Comparison of ENCODE assay signal across 9 mouse cellular contexts in genomic region chr6:127086739-127087138, GRCm38 (mm10). TPM values are rescaled to one million over a fixed set of nuclear protein-coding genes. Genes with fewer than 3 reads are reported as not detected.
A peak's percentile ranks its signal among the peaks of the same experiment; 100 is the strongest.
DNase-seq lines count a peak whose midpoint lies in the region; ATAC-seq and TF ChIP-seq lines count a peak whose summit lies in the region.
"Had no signal": no experiment of that assay in that cellular context is flagged by ENCODE, and none has a peak within 500 bp of the region (broad histone marks: within the 10 kb centered on the region; RNA-seq: fewer than 3 reads in every experiment).

No protein-coding gene starts in this region.

- no peak for TF ChIP-seq POLR2A in cortical plate, adult 2 months (IDR thresholded peaks at IDR 0.05; ENCODE audit: extremely low read depth, insufficient read depth, low read length)

- no peak overlapping the region for H3K4me3 ChIP-seq in lung, postnatal 0 days (ENCODE audit: low read depth, low read length)
- no peak overlapping the region for H3K4me3 ChIP-seq in cortical plate, adult 2 months (ENCODE audit: insufficient read depth, low read length)
- H3K4me3 ChIP-seq in midbrain, embryonic 11.5 days (ENCODE audit: low read depth, low read length), result no peak overlapping the region
- no peak overlapping the region for H3K4me3 ChIP-seq in forebrain, embryonic 15.5 days
- H3K4me3 ChIP-seq: stomach, embryonic 15.5 days had no signal

- 0 out of 2 replicates have a peak, but pooled peaks cover 2% of the 10 kb centered on the region for H3K36me3 ChIP-seq in lung, postnatal 0 days (ENCODE audit: insufficient read depth, low read length)
- peaks cover 5% of the 10 kb centered on the region for H3K36me3 ChIP-seq in midbrain, embryonic 11.5 days (ENCODE audit: control insufficient read depth, insufficient read depth, low read length)
- H3K36me3 ChIP-seq in forebrain, embryonic 15.5 days, result peaks cover 42% of the 10 kb centered on the region
- H3K36me3 ChIP-seq: stomach, embryonic 15.5 days had no signal

- no peaks in the 10 kb centered on the region for H3K9me3 ChIP-seq in lung, postnatal 0 days (ENCODE audit: low read length)
- H3K9me3 ChIP-seq in midbrain, embryonic 11.5 days (ENCODE audit: control insufficient read depth, low read length), result no peaks in the 10 kb centered on the region
- H3K9me3 ChIP-seq in forebrain, embryonic 15.5 days, result no peaks in the 10 kb centered on the region
- H3K9me3 ChIP-seq: stomach, embryonic 15.5 days had no signal

- DNase-seq in adrenal gland, adult 2 months, result peak; percentile 36
- no peak for DNase-seq in adrenal gland, postnatal 4 days (ENCODE audit: low spot score in 2 of 2)
- DNase-seq in lung, postnatal 0 days (ENCODE audit: low spot score), result no peak
- no peak for DNase-seq in lung, adult 18-20 months
- DNase-seq in lung, postnatal 14 days, result peak; percentile 58
- DNase-seq in midbrain, embryonic 11.5 days (ENCODE audit: low spot score, missing footprints), result no peak

- no peaks in the 10 kb centered on the region for H3K4me1 ChIP-seq in lung, postnatal 0 days (ENCODE audit: insufficient read depth, low read depth, low read length)
- no peaks in the 10 kb centered on the region for H3K4me1 ChIP-seq in cortical plate, adult 2 months (ENCODE audit: control insufficient read depth, insufficient read depth, low read length)
- no peaks in the 10 kb centered on the region for H3K4me1 ChIP-seq in midbrain, embryonic 11.5 days (ENCODE audit: control insufficient read depth, insufficient read depth, low read length)
- H3K4me1 ChIP-seq in forebrain, embryonic 15.5 days, result no peaks in the 10 kb centered on the region
- H3K4me1 ChIP-seq: stomach, embryonic 15.5 days had no signal

- no peak overlapping the region for H3K9ac ChIP-seq in lung, postnatal 0 days (replicated peaks; ENCODE audit: low read depth)
- no peak overlapping the region for H3K9ac ChIP-seq in midbrain, embryonic 11.5 days (ENCODE audit: low read length)
- H3K9ac ChIP-seq in forebrain, embryonic 15.5 days (replicated peaks), result no peak overlapping the region
- H3K9ac ChIP-seq: stomach, embryonic 15.5 days had no signal

- WGBS in lung, postnatal 0 days, result 51% methylated on average over 4 of the region's 4 CpGs
- 77% methylated on average over 4 of the region's 4 CpGs for WGBS in midbrain, embryonic 11.5 days
- WGBS in forebrain, embryonic 15.5 days, result 58% methylated on average over 4 of the region's 4 CpGs

- H3K27me3 ChIP-seq in lung, postnatal 0 days (replicated peaks; ENCODE audit: insufficient read depth, low read length), result no peaks in the 10 kb centered on the region
- H3K27me3 ChIP-seq in midbrain, embryonic 11.5 days (ENCODE audit: control insufficient read depth, insufficient read depth, low read length), result peaks cover 1% of the 10 kb centered on the region; the same call in 1 of the 2 replicates
- no peaks in the 10 kb centered on the region for H3K27me3 ChIP-seq in forebrain, embryonic 15.5 days

- TF ChIP-seq CTCF in lung, postnatal 0 days (IDR thresholded peaks at IDR 0.05), result peak; percentile 37
- 0 out of 2 replicates have a peak, but pooled peaks have one; percentile 13 for TF ChIP-seq CTCF in cortical plate, adult 2 months (IDR thresholded peaks at IDR 0.05; ENCODE audit: extremely low read depth, insufficient read depth, low read length)

- no peak overlapping the region for H3K4me2 ChIP-seq in lung, postnatal 0 days (replicated peaks; ENCODE audit: low read depth, low read length)
- H3K4me2 ChIP-seq in midbrain, embryonic 11.5 days, result no peak overlapping the region
- H3K4me2 ChIP-seq in forebrain, embryonic 15.5 days (replicated peaks), result no peak overlapping the region
- H3K4me2 ChIP-seq: stomach, embryonic 15.5 days had no signal

- TF ChIP-seq EP300 in lung, postnatal 0 days (IDR thresholded peaks at IDR 0.05), result no peak

- H3K27ac ChIP-seq in lung, postnatal 0 days (ENCODE audit: low read length), result no peak overlapping the region
- no peak overlapping the region for H3K27ac ChIP-seq in cortical plate, adult 2 months (ENCODE audit: insufficient read depth, low read length)
- no peak overlapping the region for H3K27ac ChIP-seq in midbrain, embryonic 11.5 days (ENCODE audit: low read depth, low read length)
- no peak overlapping the region for H3K27ac ChIP-seq in forebrain, embryonic 15.5 days (replicated peaks)
- H3K27ac ChIP-seq: stomach, embryonic 15.5 days had no signal

- ATAC-seq in lung, postnatal 0 days, result no peak
- no peak for ATAC-seq in midbrain, embryonic 11.5 days (ENCODE audit: low FRiP score)
- ATAC-seq in forebrain, embryonic 15.5 days (replicated peaks), result no peak

RNA-seq across cellular contexts. Expression of gene Fgf23, which starts 14.0 kb away (rescaled TPM):
- total RNA-seq in adrenal gland, adult 2 months (2021), result not detected
- not detected in 2 replicates for polyA plus RNA-seq in adrenal gland, adult 2 months (2012; rRNA removed)
- not detected for total RNA-seq in adrenal gland, postnatal 4 days (2021)
- not detected in 2 replicates for polyA plus RNA-seq in lung, postnatal 0 days (2015; fragmentation: Nextera tagmentation; extraction: Ambion mirVana)
- 0.69 and 1.1 TPM in 2 replicates for polyA plus RNA-seq in cortical plate, adult 2 months (2012; rRNA removed)
- 0.11 TPM in 1 of 2 replicates, not detected in the other for polyA plus RNA-seq in midbrain, embryonic 11.5 days (2014; fragmentation: Nextera tagmentation; extraction: Ambion mirVana)
- 0.09 and 0.10 TPM in 2 replicates for polyA plus RNA-seq in forebrain, embryonic 15.5 days (2015; fragmentation: Nextera tagmentation; extraction: Ambion mirVana)
- polyA plus RNA-seq: stomach, embryonic 15.5 days had no signal

RNA-seq across cellular contexts. Expression of gene Tigar, which starts 22.6 kb away (rescaled TPM):
- total RNA-seq in adrenal gland, adult 2 months (2021), result 10 to 100 TPM; 13.2 to 21.9 TPM
- 2.2 and 3.0 TPM in 2 replicates for polyA plus RNA-seq in adrenal gland, adult 2 months (2012; rRNA removed)
- 10 to 100 TPM; 13.5 to 13.7 TPM for total RNA-seq in adrenal gland, postnatal 4 days (2021)
- polyA plus RNA-seq in lung, postnatal 0 days (2015; fragmentation: Nextera tagmentation; extraction: Ambion mirVana), result 1.9 and 2.1 TPM in 2 replicates
- polyA plus RNA-seq in cortical plate, adult 2 months (2012; rRNA removed), result 18.5 and 18.7 TPM in 2 replicates
- polyA plus RNA-seq in midbrain, embryonic 11.5 days (2014; fragmentation: Nextera tagmentation; extraction: Ambion mirVana), result 5.8 and 6.9 TPM in 2 replicates
- 9.2 and 10.0 TPM in 2 replicates for polyA plus RNA-seq in forebrain, embryonic 15.5 days (2015; fragmentation: Nextera tagmentation; extraction: Ambion mirVana)

Comparison
In these comparisons a context has a peak if more than half of its experiments do, and no peak if none do; other contexts are left out.
1. DNase-seq: peak in adrenal gland, adult 2 months (single experiment) and lung, postnatal 14 days (single experiment); none in adrenal gland, postnatal 4 days (0 of 2), lung, postnatal 0 days (single experiment), lung, adult 18-20 months (0 of 2) and midbrain, embryonic 11.5 days (single experiment).